Mouse (Mus musculus) lung, postnatal 36 days (tissue): ENCODE measurements at regions not wholly inside any gene's neighbourhood (a gene's known extent, or its start where the extent isn't known, plus 50 kb on each side); places are given as distances from the start of the nearest gene placed in this dataset.

Experiments used
- DNase-seq: peaks from one replicate; pipeline ENCODE4 v3.0.0; 2022; ENCODE audit warnings: mixed read lengths

DNA sequence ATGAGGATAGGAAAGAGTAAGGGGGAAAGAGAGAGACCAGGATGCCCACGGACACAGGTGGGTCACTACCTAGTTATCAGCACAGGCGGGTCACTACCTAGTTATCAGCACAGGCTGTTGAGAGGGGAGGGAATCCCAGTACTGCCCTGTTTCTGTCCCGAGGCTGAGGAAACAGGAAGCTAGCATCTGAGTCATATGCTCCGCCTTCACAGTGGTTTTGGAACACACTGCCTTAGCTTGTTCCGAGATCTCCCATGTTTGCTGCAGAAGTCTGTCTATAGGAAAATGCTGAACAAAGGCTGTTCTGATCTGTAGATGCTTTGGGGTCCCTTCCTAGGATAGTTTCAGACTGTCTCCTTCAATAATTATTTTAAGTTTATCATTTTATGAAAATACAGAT, 55.4 kb upstream of the Chd6 start:
- no peak for DNase-seq
